Mouse (Mus musculus) lung, embryonic 15.5 days (tissue): Measurements from ENCODE around the gene Pnpla5. TPM values are rescaled to one million over a fixed set of nuclear protein-coding genes. Genes with fewer than 3 reads are reported as not detected.
"Not testable (repeated sequence)": the region's sequence is repeated elsewhere in the genome, so short reads cannot be mapped to it uniquely, and the experiment has no call there.

Experiments
- ATAC-seq: fragments of 200-750 bp; cut with Nextera tagmentation; 2 replicates; pipeline ENCODE4 v1.8.0; 2017; ENCODE audit warnings: moderate number of reproducible peaks, borderline replicate concordance; ENCODE audit not compliant: low FRiP score, low TSS enrichment; ENCODE audit errors: extremely low read depth
- H3K27ac ChIP-seq: fragments of 300-500 bp; sonication (generic); 2 replicates; pipeline ENCODE4 v1.5.1; 2015; ENCODE audit warnings: moderate library complexity, mild to moderate bottlenecking, inconsistent platforms
- H3K27me3 ChIP-seq: fragments of 300-500 bp; sonication (generic); 2 replicates; pipeline ENCODE4 v1.6.1; 2015; ENCODE audit warnings: inconsistent platforms
- H3K36me3 ChIP-seq: fragments of 300-500 bp; sonication (generic); 2 replicates; pipeline ENCODE4 v1.6.1; 2015; ENCODE audit warnings: inconsistent platforms
- H3K4me1 ChIP-seq: fragments of 300-500 bp; sonication (generic); 2 replicates; pipeline ENCODE4 v1.6.1; 2015; ENCODE audit warnings: inconsistent platforms
- H3K4me2 ChIP-seq: fragments of 300-500 bp; sonication (generic); 2 replicates; pipeline ENCODE4 v1.6.1; 2015; ENCODE audit warnings: inconsistent platforms, mild to moderate bottlenecking, moderate library complexity
- H3K4me3 ChIP-seq: fragments of 300-500 bp; sonication (generic); 2 replicates; pipeline ENCODE4 v1.5.1; 2015; ENCODE audit warnings: mild to moderate bottlenecking, inconsistent platforms
- H3K9ac ChIP-seq: fragments of 300-500 bp; sonication (generic); 2 replicates; pipeline ENCODE4 v1.6.1; 2015; ENCODE audit warnings: inconsistent platforms
- H3K9me3 ChIP-seq: fragments of 300-500 bp; sonication (generic); 2 replicates; pipeline ENCODE4 v1.6.1; 2016; ENCODE audit warnings: inconsistent platforms
- WGBS: fragments of 180-500 bp; shearing (Covaris S2); methylation state at CpG from one replicate; pipeline ENCODE4 v1.1.7; 2015; 5-methylcytosine and 5-hydroxymethylcytosine counted together
- polyA plus RNA-seq: library from polyadenylated mRNA; unstranded; fragments of >200 nt; fragmentation: Nextera tagmentation; extraction: Ambion mirVana; gene quantifications from 2 replicates; pipeline ENCODE4 v1.2.1, GENCODE M21; 2015

Gene Pnpla5
- polyA plus RNA-seq, result not detected in 2 replicates

DNA sequence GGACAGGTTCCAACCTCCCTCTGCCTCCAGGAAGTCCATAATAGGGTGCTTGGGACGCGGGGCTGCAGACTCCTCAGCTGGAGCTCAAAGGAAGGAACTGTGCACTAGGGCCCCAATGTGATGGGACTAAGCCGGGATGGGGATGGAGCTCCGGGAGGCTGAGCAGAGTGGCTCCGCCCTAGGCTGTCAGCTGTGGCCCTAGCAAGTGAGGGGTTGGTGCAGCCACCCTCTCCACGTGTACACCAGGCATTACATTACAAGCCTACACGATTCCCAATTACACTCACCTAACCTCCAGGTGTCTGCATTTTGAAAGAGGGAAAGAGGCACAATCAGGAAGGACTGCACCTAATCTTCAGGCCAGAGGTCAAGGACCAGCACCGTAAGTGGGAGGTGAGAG, at the start of gene Pnpla5:
Gene Pnpla5 (minus strand): TSS at position 101 of the 400 bp plus-strand sequence.
- Histone ChIP-seq H3K27ac (no peak within 1 kb of the TSS), H3K4me2 (no peak within 1 kb of the TSS), H3K4me3 (no peak within 1 kb of the TSS), H3K27me3 (no peaks in the 10 kb centered on the region), H3K9ac (no peak within 1 kb of the TSS), H3K36me3 (no peaks in the 10 kb centered on the region), H3K9me3 (no peaks in the 10 kb centered on the region), H3K4me1 (no peaks in the 10 kb centered on the region)
- no peak for ATAC-seq
- 50% methylated on average over 8 of the region's 8 CpGs for WGBS

DNA sequence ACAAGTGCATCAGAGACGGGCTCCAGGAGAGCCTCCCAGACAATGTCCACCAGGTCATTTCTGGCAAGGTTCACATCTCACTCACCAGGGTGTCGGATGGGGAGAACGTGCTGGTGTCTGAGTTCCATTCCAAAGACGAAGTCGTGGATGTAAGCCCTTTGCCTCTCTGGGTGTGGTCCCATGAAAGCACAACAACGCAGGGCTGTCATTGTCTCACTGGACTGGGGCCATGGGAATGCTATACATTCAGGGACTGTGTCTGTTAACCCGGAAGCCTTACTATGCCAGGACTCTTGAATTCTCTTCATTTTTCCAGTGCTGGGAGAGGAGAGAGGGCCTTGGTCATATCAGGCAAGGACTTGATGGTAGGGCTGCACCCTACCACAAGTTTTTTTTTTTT, 48.2 kb upstream of the Pnpla5 start:
- no peak overlapping the region for H3K4me2 ChIP-seq
- H3K27me3 ChIP-seq, result peaks cover 13% of the 10 kb centered on the region; the same call in 1 of the 2 replicates
- H3K36me3 ChIP-seq, result no peaks in the 10 kb centered on the region
- ATAC-seq, result no peak
- no peak overlapping the region for H3K27ac ChIP-seq
- no peak overlapping the region for H3K4me3 ChIP-seq
- H3K4me1 ChIP-seq, result peaks cover 22% of the 10 kb centered on the region
- 79% methylated on average over 7 of the region's 7 CpGs for WGBS
- H3K9ac ChIP-seq, result no peak overlapping the region
- H3K9me3 ChIP-seq, result no peaks in the 10 kb centered on the region

DNA sequence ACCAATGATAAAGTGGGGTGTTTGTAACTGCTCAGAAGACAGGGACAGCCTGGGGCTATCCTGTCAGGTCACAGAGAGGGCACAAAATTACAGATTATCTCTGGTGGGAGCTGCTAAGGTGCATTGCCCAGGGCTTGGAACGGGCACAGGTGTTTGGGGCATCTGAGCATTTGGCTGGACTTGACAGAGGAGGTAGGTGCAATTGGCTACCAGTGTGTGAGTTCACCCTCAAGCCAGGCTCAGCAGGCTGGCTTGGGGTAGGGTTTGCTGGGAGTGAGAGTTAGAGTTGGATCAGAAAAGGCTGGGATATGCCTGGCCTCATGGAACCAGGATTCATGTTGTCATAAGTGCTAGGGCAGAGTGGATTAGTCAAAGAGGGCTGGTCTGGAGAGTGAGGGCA, 46.5 kb upstream of the Pnpla5 start:
- WGBS, result 75% methylated on average over 1 of the region's 1 CpGs
- Histone ChIP-seq H3K27ac (no peak overlapping the region), H3K4me2 (no peak overlapping the region), H3K4me3 (no peak overlapping the region), H3K9ac (no peak overlapping the region), H3K9me3 (no peaks in the 10 kb centered on the region), H3K27me3 (peaks cover 13% of the 10 kb centered on the region; the same call in 1 of the 2 replicates), H3K4me1 (peaks cover 22% of the 10 kb centered on the region), H3K36me3 (no peaks in the 10 kb centered on the region)
- no peak for ATAC-seq

DNA sequence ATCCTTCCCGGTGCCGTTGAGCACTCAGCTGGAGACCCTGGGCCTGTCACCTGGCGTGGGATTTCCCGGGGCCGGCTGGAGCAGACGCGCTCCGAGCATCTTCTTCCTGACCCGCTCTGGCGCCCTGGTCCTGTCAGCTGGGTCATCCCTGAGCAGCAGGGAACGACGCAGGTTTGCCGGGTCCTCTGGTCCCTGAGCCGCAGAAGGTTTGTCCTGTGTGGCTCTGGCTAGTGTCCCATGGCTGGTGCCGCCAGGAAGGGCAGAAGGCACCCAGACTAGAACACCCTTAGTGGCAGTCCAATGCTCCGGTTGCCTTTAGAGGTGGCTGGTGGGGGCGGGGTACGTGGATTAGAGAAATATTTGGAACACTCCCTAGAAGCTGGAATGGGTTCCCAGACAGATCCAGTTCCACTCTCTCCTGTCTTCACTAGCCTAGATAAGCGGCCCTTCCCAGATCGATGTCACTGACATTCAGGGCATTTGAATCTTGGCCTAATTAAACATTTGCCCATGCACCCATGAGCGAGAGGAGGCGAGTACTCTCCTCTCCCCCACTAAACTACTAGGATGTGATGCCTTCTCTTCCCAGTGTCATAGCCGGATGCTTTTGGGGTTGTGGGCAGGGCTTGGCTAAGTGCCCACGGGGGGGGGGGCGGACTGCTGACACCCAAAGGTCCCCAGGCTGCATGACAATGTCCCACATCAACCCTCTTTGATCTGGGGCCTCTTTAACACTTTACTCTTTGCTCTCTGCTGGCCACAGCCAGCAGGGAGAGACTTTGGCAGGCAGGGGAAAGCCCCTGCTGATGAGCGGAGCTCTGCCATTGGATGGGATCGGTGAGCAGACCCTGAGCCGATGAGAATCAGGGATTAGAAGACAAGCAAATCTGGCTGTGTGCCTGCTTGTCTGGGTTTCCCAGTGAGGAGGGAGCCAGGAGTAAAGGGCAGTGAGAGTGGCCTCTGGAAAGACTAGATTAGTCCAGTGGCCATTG, 45.5 kb upstream of the Pnpla5 start:
- peaks cover 13% of the 10 kb centered on the region; the same call in 1 of the 2 replicates for H3K27me3 ChIP-seq
- 1% methylated on average over 28 of the region's 28 CpGs for WGBS
- H3K9ac ChIP-seq, result peak overlapping the region; percentile 44
- peak overlapping the region; percentile 53 for H3K4me3 ChIP-seq
- H3K27ac ChIP-seq, result no peak overlapping the region
- peak; percentile 29; the same call in 1 of the 2 replicates for ATAC-seq
- peaks cover 22% of the 10 kb centered on the region for H3K4me1 ChIP-seq
- no peaks in the 10 kb centered on the region for H3K9me3 ChIP-seq
- peak overlapping the region; percentile 99 for H3K4me2 ChIP-seq
- H3K36me3 ChIP-seq, result no peaks in the 10 kb centered on the region

DNA sequence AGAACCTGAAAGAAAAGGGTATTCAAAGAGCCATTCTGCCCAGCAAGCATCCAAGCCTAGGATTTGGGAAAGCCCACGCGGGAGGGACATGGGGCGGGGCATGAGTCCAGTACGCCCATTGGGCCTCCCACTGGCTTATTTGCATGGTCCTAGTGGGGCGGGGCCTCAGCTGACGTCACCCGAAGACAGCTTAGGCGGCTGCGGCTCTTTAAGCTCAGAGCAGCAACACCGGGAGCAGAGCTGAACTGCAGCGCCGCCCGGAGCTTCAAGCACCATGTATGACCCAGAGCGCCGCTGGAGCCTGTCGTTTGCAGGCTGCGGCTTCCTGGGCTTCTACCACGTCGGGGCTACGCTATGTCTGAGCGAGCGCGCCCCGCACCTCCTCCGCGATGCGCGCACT, 44.6 kb upstream of the Pnpla5 start, which contains the start of gene Pnpla3:
Gene Pnpla3 (plus strand): TSS at position 238 of the 400 bp plus-strand sequence.
- Histone ChIP-seq H3K4me3 (peak within 1 kb of the TSS; percentile 53), H3K4me2 (peak within 1 kb of the TSS; percentile 99), H3K9ac (peak within 1 kb of the TSS; percentile 44), H3K27ac (no peak within 1 kb of the TSS), H3K4me1 (peaks cover 22% of the 10 kb centered on the region), H3K36me3 (no peaks in the 10 kb centered on the region), H3K27me3 (peaks cover 13% of the 10 kb centered on the region; the same call in 1 of the 2 replicates), H3K9me3 (no peaks in the 10 kb centered on the region)
- WGBS, result 0% methylated on average over 28 of the region's 28 CpGs
- ATAC-seq, result peak; percentile 98

DNA sequence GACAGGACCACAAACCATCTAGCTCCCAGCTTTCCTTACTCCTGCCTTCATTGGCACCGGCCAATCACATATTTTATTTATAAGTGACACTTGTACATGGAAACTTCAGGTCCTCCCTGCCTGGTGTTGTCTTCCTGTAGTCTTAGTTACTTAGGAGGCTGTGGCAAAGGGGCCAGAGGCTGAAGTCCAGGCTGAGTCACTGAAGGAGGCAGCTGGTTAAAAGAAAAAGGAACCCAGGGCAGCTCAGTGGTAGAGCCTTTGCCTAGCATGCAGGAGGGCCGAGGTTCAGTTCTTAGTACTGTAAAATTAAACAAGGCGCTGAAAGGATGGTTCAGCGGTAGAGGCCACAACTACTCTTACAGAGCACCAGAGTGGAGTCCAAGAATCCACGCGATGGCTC, 43.8 kb upstream of the Pnpla5 start:
- no peak overlapping the region for H3K27ac ChIP-seq
- no peaks in the 10 kb centered on the region for H3K9me3 ChIP-seq
- no peak overlapping the region for H3K4me3 ChIP-seq
- 67% methylated on average over 6 of the region's 6 CpGs for WGBS
- H3K4me2 ChIP-seq, result no peak overlapping the region
- peaks cover 22% of the 10 kb centered on the region for H3K4me1 ChIP-seq
- no peaks in the 10 kb centered on the region for H3K36me3 ChIP-seq
- ATAC-seq, result no peak
- H3K27me3 ChIP-seq, result peaks cover 13% of the 10 kb centered on the region; the same call in 1 of the 2 replicates
- no peak overlapping the region for H3K9ac ChIP-seq

DNA sequence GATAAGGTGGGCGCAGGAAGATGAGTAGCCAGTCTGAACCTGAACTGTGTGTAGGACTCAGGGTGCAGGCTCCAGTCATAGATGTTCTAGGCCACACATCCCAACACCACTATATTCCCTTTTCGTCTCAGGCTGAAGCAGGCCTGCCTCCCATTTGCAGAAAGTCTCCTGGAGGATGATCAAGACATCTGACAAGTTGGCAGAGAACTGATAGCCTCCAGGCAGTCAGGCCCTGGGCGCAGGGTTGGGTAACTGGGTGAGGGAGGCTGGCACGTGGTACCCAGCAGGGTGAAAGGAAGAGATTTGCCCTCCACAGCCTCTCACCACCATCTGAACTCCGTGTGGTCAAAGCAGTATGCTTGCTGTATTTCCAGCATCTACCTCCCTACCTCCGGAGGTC, 38.9 kb upstream of the Pnpla5 start:
- 79% methylated on average over 6 of the region's 6 CpGs for WGBS

DNA sequence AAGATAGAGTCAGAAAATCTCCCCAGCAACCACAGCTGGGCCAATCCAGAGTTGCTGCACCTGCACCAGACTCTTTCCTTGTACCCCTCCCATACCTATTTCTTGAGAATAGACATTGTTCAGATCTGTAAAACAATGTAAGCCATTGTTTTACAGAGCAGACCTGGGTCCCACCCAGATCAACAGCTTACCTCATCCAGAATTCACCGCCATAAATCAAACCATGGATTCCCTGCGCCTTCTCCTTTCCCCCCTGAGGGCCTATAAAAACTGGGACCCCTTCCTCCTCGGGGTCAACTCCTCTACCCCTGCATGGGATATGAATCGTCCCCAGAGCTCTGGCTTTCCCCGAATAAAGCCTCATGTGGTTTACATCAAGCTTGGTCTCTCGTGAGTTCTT, 34.6 kb upstream of the Pnpla5 start:
- H3K9ac ChIP-seq, H3K4me1 ChIP-seq, H3K4me2 ChIP-seq, H3K36me3 ChIP-seq, H3K9me3 ChIP-seq, ATAC-seq, H3K27me3 ChIP-seq, H3K27ac ChIP-seq, H3K4me3 ChIP-seq: not testable (repeated sequence)
- WGBS, result 83% methylated on average over 6 of the region's 6 CpGs

More for the DNA sequence above, 38.9 kb upstream of the Pnpla5 start:
- Histone ChIP-seq H3K9ac (no peak overlapping the region), H3K9me3 (no peaks in the 10 kb centered on the region), H3K4me3 (no peak overlapping the region), H3K27ac (no peak overlapping the region), H3K4me2 (no peak overlapping the region), H3K27me3 (no peaks in the 10 kb centered on the region), H3K36me3 (no peaks in the 10 kb centered on the region), H3K4me1 (peaks cover under 1% of the 10 kb centered on the region; the same call in 1 of the 2 replicates)
- ATAC-seq, result no peak

DNA sequence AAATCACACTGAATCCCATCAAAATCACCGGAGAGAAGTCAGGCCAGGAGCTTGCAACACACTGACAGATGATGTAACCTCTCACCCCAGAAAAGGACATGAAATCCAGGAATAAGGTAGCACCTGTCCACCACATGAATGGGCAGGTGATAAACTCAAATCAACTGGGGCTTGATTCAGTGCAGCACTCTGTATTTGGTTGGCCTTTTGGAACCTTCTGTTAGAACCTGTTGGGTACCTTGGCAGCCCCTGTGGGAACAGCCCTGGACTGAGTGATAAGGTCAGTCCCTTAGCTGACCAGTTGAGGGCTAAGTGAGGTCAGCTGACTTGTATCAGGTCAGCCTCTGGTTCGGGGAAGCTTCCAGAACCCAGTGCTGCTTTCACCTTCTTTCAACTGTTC, 33.2 kb upstream of the Pnpla5 start:
- Histone ChIP-seq H3K27me3 (no peaks in the 10 kb centered on the region), H3K27ac (no peak overlapping the region)
- WGBS, result 75% methylated on average over 2 of the region's 2 CpGs

DNA sequence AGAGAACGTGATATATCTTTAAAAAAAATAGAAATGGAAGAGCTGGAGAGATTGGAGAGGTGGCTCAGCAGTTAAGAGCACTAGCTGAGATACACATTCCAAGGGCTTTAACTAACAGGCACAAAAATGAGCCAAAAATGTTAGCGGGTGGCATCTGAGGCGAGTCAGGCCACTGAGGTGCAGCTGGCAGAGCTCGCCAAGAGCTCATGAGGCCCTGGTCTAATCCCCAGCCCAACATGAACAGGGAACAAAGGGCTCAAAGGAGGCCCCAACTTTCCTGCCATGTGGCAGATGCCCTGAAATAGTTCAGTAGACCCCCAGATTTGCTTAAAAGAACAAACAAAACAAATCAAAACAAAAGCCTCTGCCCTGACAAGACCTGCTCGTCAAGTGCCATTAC, 18.0 kb upstream of the Pnpla5 start:
- Histone ChIP-seq H3K4me2 (no peak overlapping the region), H3K9ac (no peak overlapping the region), H3K4me1 (no peaks in the 10 kb centered on the region), H3K9me3 (no peaks in the 10 kb centered on the region), H3K27me3 (no peaks in the 10 kb centered on the region), H3K36me3 (no peaks in the 10 kb centered on the region), H3K27ac (no peak overlapping the region), H3K4me3 (no peak overlapping the region)
- ATAC-seq, result no peak
- WGBS, result 53% methylated on average over 5 of the region's 5 CpGs

More for the DNA sequence above, 33.2 kb upstream of the Pnpla5 start:
- Histone ChIP-seq H3K9ac (no peak overlapping the region), H3K9me3 (no peaks in the 10 kb centered on the region), H3K4me2 (no peak overlapping the region), H3K4me3 (no peak overlapping the region), H3K36me3 (no peaks in the 10 kb centered on the region), H3K4me1 (no peaks in the 10 kb centered on the region)
- no peak for ATAC-seq

DNA sequence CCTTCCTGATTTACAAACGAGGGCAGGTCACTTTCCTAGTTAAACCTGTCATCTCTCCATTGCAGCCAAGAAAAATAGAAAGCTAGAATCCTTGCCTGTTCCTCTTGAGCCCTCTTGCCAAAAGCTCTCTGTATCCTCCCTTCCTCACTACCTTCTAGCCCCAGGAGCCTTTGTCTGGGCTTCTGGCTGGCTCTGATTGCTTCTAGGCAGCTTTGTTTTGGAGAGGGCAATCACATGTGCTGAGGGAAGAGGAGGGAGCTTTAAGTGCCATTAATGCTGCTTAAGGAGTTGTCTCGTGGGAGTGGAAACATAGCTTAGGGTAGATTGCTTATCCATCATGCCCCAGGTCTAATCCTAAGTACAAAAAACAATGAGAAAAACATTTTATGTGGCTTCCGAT, 17.1 kb upstream of the Pnpla5 start:
- Histone ChIP-seq H3K36me3 (no peaks in the 10 kb centered on the region), H3K4me1 (no peaks in the 10 kb centered on the region), H3K4me3 (no peak overlapping the region), H3K9me3 (no peaks in the 10 kb centered on the region), H3K27me3 (no peaks in the 10 kb centered on the region), H3K4me2 (no peak overlapping the region), H3K27ac (no peak overlapping the region), H3K9ac (no peak overlapping the region)
- ATAC-seq, result no peak
- 49% methylated on average over 3 of the region's 3 CpGs for WGBS

DNA sequence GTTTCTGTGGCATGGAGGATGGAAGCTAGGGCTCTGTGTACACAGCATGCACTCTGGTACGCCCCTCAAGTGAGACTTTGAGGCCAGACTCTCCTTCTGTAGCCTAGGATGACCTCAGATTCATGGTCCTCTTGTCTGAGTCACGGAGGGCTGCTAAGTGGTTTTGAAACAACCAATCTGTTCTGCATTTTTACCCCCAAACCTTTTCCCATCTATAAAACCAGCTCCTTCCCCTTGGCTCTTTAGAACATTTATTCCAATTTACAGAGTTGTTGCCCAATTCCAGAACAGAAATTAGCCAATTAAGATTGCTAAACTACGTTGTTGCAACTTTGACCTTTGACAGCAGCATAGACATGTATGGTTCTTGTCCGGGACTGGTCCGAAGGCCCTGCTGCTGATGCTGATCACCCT, 16.6 kb upstream of the Pnpla5 start:
- Histone ChIP-seq H3K9ac (no peak overlapping the region), H3K27me3 (no peaks in the 10 kb centered on the region), H3K9me3 (no peaks in the 10 kb centered on the region), H3K4me3 (no peak overlapping the region), H3K4me2 (no peak overlapping the region), H3K4me1 (no peaks in the 10 kb centered on the region), H3K27ac (no peak overlapping the region), H3K36me3 (no peaks in the 10 kb centered on the region)
- 68% methylated on average over 5 of the region's 5 CpGs for WGBS
- no peak for ATAC-seq
